Mouse (Mus musculus) T-helper 2 cell (primary cell): Measurements from ENCODE around the gene Prss42.

Experiments used
- in situ Hi-C: fragments of 300-600 bp; cut with MboI, MseI; formaldehyde crosslinking; loops from one replicate; pipeline ENCODE4 v1.15.1; 2025; ENCODE audit warnings: high pct_unique_total_duplicates

Gene Prss42

DNA sequence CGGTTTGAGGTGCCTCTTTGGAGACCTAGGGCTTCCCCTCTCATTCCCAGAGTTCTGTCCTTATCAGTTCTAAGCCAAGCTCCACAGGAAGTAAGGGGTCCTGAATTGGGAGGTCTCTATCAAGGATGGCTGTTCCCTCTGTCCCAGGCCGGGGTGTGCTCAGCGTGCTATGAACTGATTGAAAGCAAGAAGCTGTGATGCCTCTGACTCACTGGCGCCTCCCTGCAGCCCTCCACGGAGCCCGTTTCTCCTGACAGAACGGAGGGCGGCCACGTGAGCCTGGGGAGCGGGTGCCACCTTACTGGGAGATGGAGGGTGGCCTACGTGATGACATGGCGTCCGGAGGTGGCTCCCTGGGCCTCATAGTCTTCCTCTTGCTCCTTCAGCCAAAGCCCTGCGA, at the start of gene Prss42:
Prss42 (plus strand) TSS at position 301 of the 400 bp plus-strand sequence.
- in situ Hi-C loops = no loop called here

- in situ Hi-C loops = no loop called here
Observed at GRCm38 (mm10) chr9:110748451-110748850, 49.5 kb upstream of the Prss42 start.

GRCm38 (mm10) chr9:110750404-110751187, 47.4 kb upstream of the Prss42 start:
- in situ Hi-C loops = no loop called here

DNA sequence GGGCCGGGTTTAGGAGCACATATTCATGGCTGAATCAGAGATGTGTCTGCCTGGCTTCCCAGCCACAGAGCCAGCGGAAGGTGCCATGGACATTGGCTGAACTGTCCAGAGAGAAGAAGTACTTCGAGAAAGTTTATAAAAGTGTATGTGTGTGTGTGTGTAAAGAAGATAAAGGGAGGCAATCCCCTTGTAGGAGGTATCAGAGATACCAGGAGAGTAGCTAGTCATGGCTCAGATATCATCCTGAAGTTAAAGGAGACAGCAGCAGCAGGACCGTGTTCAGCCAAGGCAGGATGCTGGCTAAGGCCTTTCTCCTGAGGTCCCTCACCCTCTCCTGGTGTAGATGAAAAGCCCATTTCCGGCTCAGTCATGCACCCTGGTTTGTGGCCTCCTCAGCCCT, 46.6 kb upstream of the Prss42 start:
- in situ Hi-C loops = no loop called here

GRCm38 (mm10) chr9:110752917-110753435, 45.0 kb upstream of the Prss42 start:
- in situ Hi-C loops = no loop called here

- in situ Hi-C loops = no loop called here
Observed at GRCm38 (mm10) chr9:110753773-110754172, 44.2 kb upstream of the Prss42 start.

- in situ Hi-C loops = no loop called here
Observed at GRCm38 (mm10) chr9:110757816-110758215, 40.1 kb upstream of the Prss42 start.

GRCm38 (mm10) chr9:110758605-110759004, 39.4 kb upstream of the Prss42 start:
- in situ Hi-C loops = no loop called here

DNA sequence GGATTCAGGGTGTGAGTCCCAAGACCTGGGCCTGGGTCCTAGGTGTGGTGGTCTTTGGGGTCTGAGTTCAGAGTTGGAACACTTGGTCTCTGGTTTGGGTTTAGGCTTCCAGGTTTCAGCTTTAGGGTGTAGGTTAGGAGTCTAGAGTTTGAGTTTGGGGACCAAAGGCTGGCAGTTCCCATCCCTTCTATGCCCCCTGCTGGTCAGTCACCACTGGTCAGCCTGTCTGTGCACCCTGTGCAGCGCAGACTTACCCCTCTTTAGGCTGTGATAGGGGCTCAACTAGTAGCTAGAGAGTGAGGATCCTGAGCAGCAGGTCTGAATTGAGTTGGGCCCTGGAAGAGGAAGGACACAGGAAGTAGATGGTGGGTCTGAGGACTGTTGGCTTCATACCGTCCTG, 38.7 kb upstream of the Prss42 start:
- in situ Hi-C loops = no loop called here

DNA sequence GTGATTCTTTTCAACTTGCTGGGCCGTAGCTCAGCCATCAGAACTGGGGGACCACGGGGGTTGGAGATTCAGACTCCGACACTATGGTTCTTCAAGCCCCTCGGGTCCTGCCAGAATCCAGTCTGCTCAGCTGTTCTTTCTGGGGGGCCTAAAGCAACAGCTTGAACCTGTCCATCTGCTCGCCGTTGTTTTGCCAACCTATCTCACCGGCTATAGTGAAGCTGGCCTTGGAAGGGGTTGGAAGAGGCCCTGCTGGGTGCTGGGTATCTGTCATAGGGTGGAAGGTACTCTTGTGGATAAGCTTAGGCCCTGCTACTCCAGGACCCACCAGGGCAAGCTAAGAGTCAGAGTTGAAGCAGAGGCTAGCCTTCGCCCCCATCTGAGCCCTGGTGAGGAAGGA, 37.1 kb upstream of the Prss42 start:
- in situ Hi-C loops = no loop called here

- in situ Hi-C loops = no loop called here
Observed at GRCm38 (mm10) chr9:110762763-110763162, 35.2 kb upstream of the Prss42 start.

GRCm38 (mm10) chr9:110763405-110763804, 34.6 kb upstream of the Prss42 start:
- in situ Hi-C loops = no loop called here

DNA sequence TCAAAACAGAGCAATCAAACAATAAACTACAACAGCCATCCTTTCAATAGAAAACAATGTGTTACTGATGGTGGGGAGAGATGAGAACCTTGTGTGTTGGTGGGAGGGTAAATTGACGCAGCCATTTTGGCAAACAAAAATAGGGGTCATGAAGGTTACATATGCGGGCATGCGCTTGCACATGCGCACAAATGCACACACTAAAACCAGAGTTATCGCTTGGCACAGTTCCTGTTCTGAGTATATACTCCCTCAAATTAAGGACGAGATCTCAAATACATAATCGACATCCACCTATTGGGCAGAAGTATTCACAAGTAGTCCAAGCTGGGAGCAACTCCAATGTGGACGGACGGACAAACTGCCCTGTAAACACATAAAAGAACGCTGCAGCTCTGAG, 25.6 kb upstream of the Prss42 start:
- in situ Hi-C loops = loop anchor here (5.0 kb wide), 1 partner anchor 735 kb away; no protein-coding TSS in a partner anchor

DNA sequence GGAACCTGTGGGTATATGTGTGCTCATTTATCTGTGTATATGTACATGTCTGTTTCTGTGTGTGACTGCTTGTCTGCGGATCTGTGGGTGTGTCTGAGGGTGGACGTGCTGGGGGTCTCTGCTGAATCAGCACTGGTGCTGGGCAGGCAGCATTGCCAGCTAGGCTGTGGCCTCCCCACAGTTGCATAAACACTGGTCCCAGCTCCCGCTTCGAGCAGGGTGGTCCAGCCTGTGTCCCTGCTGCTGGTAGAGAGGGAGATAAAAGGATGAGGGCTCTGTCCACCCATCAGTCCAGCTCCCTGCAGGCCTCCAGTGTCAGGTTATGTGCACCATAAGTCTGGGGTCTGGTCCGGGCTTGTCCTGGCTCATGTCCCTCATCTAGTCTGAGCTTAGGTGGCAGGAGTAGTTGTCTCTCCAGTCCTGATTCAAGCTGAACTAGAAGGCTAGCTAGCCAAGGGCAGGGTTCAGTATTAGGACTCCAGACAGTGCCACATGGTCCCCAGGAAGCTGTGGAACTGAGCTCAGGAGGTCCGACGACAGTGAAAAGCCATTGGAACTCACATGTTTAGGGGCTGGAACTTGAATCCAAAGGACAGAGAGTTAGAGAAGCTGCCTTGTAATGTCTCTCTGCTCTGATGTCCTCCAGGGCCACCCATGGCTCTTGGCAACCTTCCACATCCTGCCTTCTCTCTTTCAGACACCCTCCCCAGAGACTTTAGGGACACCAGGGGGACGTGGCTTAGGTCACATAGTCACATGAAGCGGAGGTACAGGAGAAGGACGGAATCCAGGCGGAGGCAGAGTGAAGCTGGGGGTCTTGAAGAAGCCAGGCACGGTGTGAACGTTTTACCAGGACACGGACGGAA, 23.3 kb upstream of the Prss42 start:
- in situ Hi-C loops = loop anchor here (5.0 kb wide), 1 partner anchor 737 kb away; no protein-coding TSS in a partner anchor

DNA sequence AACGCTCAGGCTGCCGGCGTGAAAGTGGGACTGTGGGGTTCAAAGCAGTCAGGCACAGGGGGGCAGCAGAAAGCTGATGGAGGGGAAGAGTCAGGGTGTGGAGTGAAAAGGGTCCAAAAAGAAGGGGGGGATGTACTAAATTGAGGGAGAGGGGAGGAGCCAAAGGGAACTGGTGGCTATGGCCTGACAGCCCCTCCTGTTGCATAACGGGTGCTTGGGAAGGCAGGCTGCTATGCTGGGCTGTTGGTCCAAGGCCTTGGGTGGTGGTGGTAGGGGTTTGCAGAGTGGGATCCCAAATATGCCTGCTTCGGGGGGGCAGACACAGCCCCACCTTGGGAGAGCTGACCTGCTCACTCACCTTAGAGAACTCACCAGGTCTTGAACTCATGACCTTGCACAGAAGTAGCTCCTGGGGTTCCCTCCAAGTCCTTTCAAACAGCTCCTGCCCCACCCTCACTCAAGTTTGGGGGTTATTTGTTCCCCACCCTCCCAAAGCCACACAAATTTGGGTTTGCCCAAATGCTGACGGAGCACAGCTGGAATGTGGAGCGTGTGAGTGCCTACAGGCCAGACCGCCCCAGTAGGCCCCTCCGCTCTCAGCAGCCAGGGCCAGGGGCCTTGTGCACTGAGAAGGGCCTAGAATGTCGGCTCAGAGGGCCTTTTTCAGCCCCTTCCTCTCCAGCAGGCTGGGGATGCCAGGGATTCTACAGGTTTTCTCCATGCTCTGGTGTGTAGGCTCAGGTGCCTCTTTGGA, 22.5 kb upstream of the Prss42 start:
- in situ Hi-C loops = no loop called here

DNA sequence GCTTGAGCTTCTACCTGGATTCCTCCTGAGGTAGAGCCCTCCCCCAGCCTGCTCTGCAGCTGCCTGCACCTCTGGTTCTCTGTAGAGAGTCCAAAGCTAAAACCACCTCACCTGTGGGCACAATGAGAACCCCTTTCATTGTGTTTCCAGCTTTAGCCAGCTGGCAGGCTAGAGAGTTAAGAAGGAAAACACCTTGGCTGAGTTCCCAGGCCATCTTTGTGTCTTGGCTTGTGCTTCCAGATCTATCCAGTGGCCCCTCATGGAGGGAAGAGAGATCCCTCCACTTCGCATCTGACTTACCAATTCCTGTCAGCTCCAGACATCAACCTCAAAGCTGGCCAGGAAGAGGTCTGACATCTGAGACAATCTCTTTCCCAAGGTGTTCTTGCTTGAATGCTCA, 19.9 kb upstream of the Prss42 start:
- in situ Hi-C loops = no loop called here

GRCm38 (mm10) chr9:110778559-110778958, 19.4 kb upstream of the Prss42 start:
- in situ Hi-C loops = no loop called here

GRCm38 (mm10) chr9:110779242-110779913, 18.6 kb upstream of the Prss42 start:
- in situ Hi-C loops = no loop called here

GRCm38 (mm10) chr9:110781256-110781721, 16.7 kb upstream of the Prss42 start:
- in situ Hi-C loops = no loop called here

- in situ Hi-C loops = no loop called here
Observed at GRCm38 (mm10) chr9:110781731-110782130, 16.2 kb upstream of the Prss42 start.

DNA sequence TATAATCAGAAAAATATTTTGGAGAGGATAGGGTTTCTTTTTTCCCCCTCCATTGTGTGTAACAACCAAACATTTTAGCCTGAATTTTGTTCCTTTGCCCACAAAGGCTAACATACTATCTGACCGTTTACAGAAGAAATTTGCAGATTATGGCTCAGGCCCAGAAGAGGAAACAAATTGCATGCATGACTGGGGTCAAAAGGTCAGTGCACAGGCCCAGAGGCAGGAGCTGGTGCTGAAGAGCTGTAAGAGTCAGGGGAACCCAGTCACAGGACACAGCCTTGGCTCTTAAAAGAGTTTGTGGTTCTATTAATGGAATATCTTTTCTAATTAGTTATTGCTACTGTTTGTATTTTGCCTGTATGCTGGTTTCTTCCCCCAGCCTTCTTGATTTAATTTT, 14.4 kb upstream of the Prss42 start:
- in situ Hi-C loops = no loop called here
